8 mouse cellular contexts compared by ENCODE assay signal in genomic region chr16:44175001-44175400, GRCm38 (mm10). TPM values are rescaled to one million over a fixed set of nuclear protein-coding genes. Genes with fewer than 3 reads are reported as not detected.
A peak's percentile ranks its signal among the peaks of the same experiment; 100 is the strongest.
DNase-seq lines count a peak whose midpoint lies in the region; ATAC-seq and TF ChIP-seq lines count a peak whose summit lies in the region.

No protein-coding gene starts in this region.

- H3K4me1 ChIP-seq in hindbrain, embryonic 15.5 days (replicated peaks), result peaks cover 19% of the 10 kb centered on the region
- peaks cover 22% of the 10 kb centered on the region for H3K4me1 ChIP-seq in hindbrain, embryonic 10.5 days (replicated peaks)
- peaks cover 7% of the 10 kb centered on the region; the same call in 1 of the 2 replicates for H3K4me1 ChIP-seq in brown adipose tissue, adult 24 weeks (ENCODE audit: control insufficient read depth, insufficient read depth, insufficient read length, low read length)
- H3K4me1 ChIP-seq in intestine, embryonic 16.5 days (ENCODE audit: control insufficient read depth, insufficient read depth, low read length), result peaks cover 18% of the 10 kb centered on the region
- peaks cover 37 to 45% of the 10 kb centered on the region in 2 experiments for H3K4me1 ChIP-seq in liver, embryonic 14.5 days (replicated peaks; ENCODE audit: control insufficient read depth in 2 of 2, insufficient read depth in 2 of 2, low read length in 1 of 2)

- no peak for DNase-seq in hindbrain, embryonic 10.5 days (ENCODE audit: low spot score)
- DNase-seq in liver, embryonic 14.5 days (ENCODE audit: low read depth in 3 of 3, low spot score in 3 of 3), result no peak
- no peak for DNase-seq in left cerebral cortex, postnatal 14 days (ENCODE audit: low spot score in 2 of 2)
- no peak for DNase-seq in frontal cortex, postnatal 36 days (ENCODE audit: low spot score in 2 of 2)
- no peak for DNase-seq in embryo, embryonic 10 days (ENCODE audit: low spot score)

- H3K9ac ChIP-seq in hindbrain, embryonic 15.5 days, result no peak overlapping the region
- peak overlapping the region; percentile 45; the same call in 1 of the 2 replicates for H3K9ac ChIP-seq in intestine, embryonic 16.5 days (ENCODE audit: low read depth, low read length)
- H3K9ac ChIP-seq in liver, embryonic 14.5 days (replicated peaks), result peak overlapping the region; percentile 90

- H3K4me2 ChIP-seq in hindbrain, embryonic 15.5 days, result 0 out of 2 replicates have a peak overlapping the region, but pooled peaks have one; percentile 76
- H3K4me2 ChIP-seq in intestine, embryonic 16.5 days (ENCODE audit: low read depth, low read length), result peak overlapping the region; percentile 37
- peak overlapping the region; percentile 78 for H3K4me2 ChIP-seq in liver, embryonic 14.5 days (ENCODE audit: low read depth)

- ATAC-seq in hindbrain, embryonic 15.5 days (ENCODE audit: low FRiP score, low read depth), result no peak
- peak; percentile 6; the same call in 1 of the 2 replicates for ATAC-seq in intestine, embryonic 16.5 days
- ATAC-seq in liver, embryonic 14.5 days (ENCODE audit: insufficient read depth), result no peak

- H3K27me3 ChIP-seq in hindbrain, embryonic 15.5 days, result no peaks in the 10 kb centered on the region
- no peaks in the 10 kb centered on the region for H3K27me3 ChIP-seq in hindbrain, embryonic 10.5 days (ENCODE audit: insufficient read depth, poor library complexity, severe bottlenecking)
- no peaks in the 10 kb centered on the region for H3K27me3 ChIP-seq in intestine, embryonic 16.5 days (replicated peaks; ENCODE audit: control insufficient read depth, insufficient read depth, low read length)
- H3K27me3 ChIP-seq in liver, embryonic 14.5 days (ENCODE audit: control insufficient read depth, insufficient read depth, low read length), result no peaks in the 10 kb centered on the region

- no peaks in the 10 kb centered on the region for H3K9me3 ChIP-seq in hindbrain, embryonic 15.5 days
- H3K9me3 ChIP-seq in hindbrain, embryonic 10.5 days, result no peaks in the 10 kb centered on the region
- H3K9me3 ChIP-seq in intestine, embryonic 16.5 days (ENCODE audit: control insufficient read depth, low read length), result no peaks in the 10 kb centered on the region
- H3K9me3 ChIP-seq in liver, embryonic 14.5 days (ENCODE audit: control insufficient read depth, low read length), result no peaks in the 10 kb centered on the region

- 92% methylated on average over 1 of the region's 1 CpGs for WGBS in hindbrain, embryonic 15.5 days
- WGBS in hindbrain, embryonic 10.5 days, result 85% methylated on average over 1 of the region's 1 CpGs
- 55% methylated on average over 1 of the region's 1 CpGs for WGBS in intestine, embryonic 16.5 days
- 0% methylated on average over 1 of the region's 1 CpGs for WGBS in liver, embryonic 14.5 days (ENCODE audit: insufficient replicate concordance)

- TF ChIP-seq EP300 in liver, embryonic 14.5 days (IDR thresholded peaks at IDR 0.05; ENCODE audit: low read depth), result no peak

- H3K36me3 ChIP-seq in hindbrain, embryonic 15.5 days, result no peaks in the 10 kb centered on the region
- H3K36me3 ChIP-seq in hindbrain, embryonic 10.5 days, result peaks cover 13% of the 10 kb centered on the region; the same call in 1 of the 2 replicates
- H3K36me3 ChIP-seq in intestine, embryonic 16.5 days (ENCODE audit: control insufficient read depth, insufficient read depth, low read length), result no peaks in the 10 kb centered on the region
- peaks cover 3% of the 10 kb centered on the region; the same call in 1 of the 2 replicates for H3K36me3 ChIP-seq in liver, embryonic 14.5 days (replicated peaks; ENCODE audit: control insufficient read depth, insufficient read depth, low read depth)

- no peak for TF ChIP-seq CTCF in liver, embryonic 14.5 days (IDR thresholded peaks at IDR 0.05; ENCODE audit: low read depth)

- H3K4me3 ChIP-seq in hindbrain, embryonic 15.5 days, result no peak overlapping the region
- no peak overlapping the region for H3K4me3 ChIP-seq in hindbrain, embryonic 10.5 days
- 0 out of 2 replicates have a peak overlapping the region, but pooled peaks have one; percentile 3 for H3K4me3 ChIP-seq in brown adipose tissue, adult 24 weeks (ENCODE audit: insufficient read depth, low read depth, low read length)
- peak overlapping the region; percentile 11 for H3K4me3 ChIP-seq in intestine, embryonic 16.5 days (ENCODE audit: low read length)
- H3K4me3 ChIP-seq in liver, embryonic 14.5 days (ENCODE audit: insufficient read depth in 1 of 2, low read depth in 2 of 2, low read length in 2 of 2), result peak overlapping the region; percentile 18 to 83

- H3K27ac ChIP-seq in hindbrain, embryonic 15.5 days (replicated peaks), result no peak overlapping the region
- no peak overlapping the region for H3K27ac ChIP-seq in hindbrain, embryonic 10.5 days
- H3K27ac ChIP-seq in brown adipose tissue, adult 24 weeks (replicated peaks; ENCODE audit: low read depth, low read length), result no peak overlapping the region
- peak overlapping the region; percentile 85 for H3K27ac ChIP-seq in intestine, embryonic 16.5 days (ENCODE audit: low read length)
- peak overlapping the region; percentile 63 for H3K27ac ChIP-seq in liver, embryonic 14.5 days

- intact Hi-C loops in left cerebral cortex, postnatal 14 days (cut with DNase I), result no loop called here

RNA-seq across cellular contexts. Expression of gene Usf3, which starts 2.0 kb away (rescaled TPM):
- 2.4 and 3.0 TPM in 2 replicates for polyA plus RNA-seq in hindbrain, embryonic 15.5 days (2015; fragmentation: Nextera tagmentation; extraction: Ambion mirVana)
- polyA plus RNA-seq in hindbrain, embryonic 10.5 days (2016; fragmentation: Nextera tagmentation; extraction: Ambion mirVana), result 2.4 and 2.6 TPM in 2 replicates
- 9.3 and 21.8 TPM in 2 replicates for polyA plus RNA-seq in brown adipose tissue, adult 24 weeks (2012; ENCODE audit: insufficient read depth, insufficient read length, missing spikeins)
- 2.0 and 2.3 TPM in 2 replicates for polyA plus RNA-seq in intestine, embryonic 16.5 days (2015; fragmentation: Nextera tagmentation; extraction: Ambion mirVana)
- polyA plus RNA-seq in liver, embryonic 14.5 days (2012; rRNA removed), result 3.7 and 3.9 TPM in 2 replicates
- polyA plus RNA-seq in liver, embryonic 14.5 days (2014; fragmentation: Nextera tagmentation; extraction: Ambion mirVana), result 2.7 and 3.1 TPM in 2 replicates
- total RNA-seq in left cerebral cortex, postnatal 14 days (2021), result 10 to 100 TPM; 36.4 to 38.1 TPM

RNA-seq across cellular contexts. Expression of gene Naa50, which starts 35.4 kb away (rescaled TPM):
- polyA plus RNA-seq in hindbrain, embryonic 15.5 days (2015; fragmentation: Nextera tagmentation; extraction: Ambion mirVana), result 62.4 and 64.9 TPM in 2 replicates
- polyA plus RNA-seq in hindbrain, embryonic 10.5 days (2016; fragmentation: Nextera tagmentation; extraction: Ambion mirVana), result 78.0 and 123 TPM in 2 replicates
- 48.8 and 61.1 TPM in 2 replicates for polyA plus RNA-seq in brown adipose tissue, adult 24 weeks (2012; ENCODE audit: insufficient read depth, insufficient read length, missing spikeins)
- 76.3 and 82.6 TPM in 2 replicates for polyA plus RNA-seq in intestine, embryonic 16.5 days (2015; fragmentation: Nextera tagmentation; extraction: Ambion mirVana)
- polyA plus RNA-seq in liver, embryonic 14.5 days (2012; rRNA removed), result 11.3 and 19.1 TPM in 2 replicates
- 39.0 and 40.6 TPM in 2 replicates for polyA plus RNA-seq in liver, embryonic 14.5 days (2014; fragmentation: Nextera tagmentation; extraction: Ambion mirVana)
- total RNA-seq in left cerebral cortex, postnatal 14 days (2021), result 10 to 100 TPM; 52.4 to 52.8 TPM

RNA-seq across cellular contexts. Expression of gene Atp6v1a, which starts 35.5 kb away (rescaled TPM):
- 129 and 131 TPM in 2 replicates for polyA plus RNA-seq in hindbrain, embryonic 15.5 days (2015; fragmentation: Nextera tagmentation; extraction: Ambion mirVana)
- polyA plus RNA-seq in hindbrain, embryonic 10.5 days (2016; fragmentation: Nextera tagmentation; extraction: Ambion mirVana), result 43.3 and 47.6 TPM in 2 replicates
- polyA plus RNA-seq in brown adipose tissue, adult 24 weeks (2012; ENCODE audit: insufficient read depth, insufficient read length, missing spikeins), result 55.9 and 66.0 TPM in 2 replicates
- polyA plus RNA-seq in intestine, embryonic 16.5 days (2015; fragmentation: Nextera tagmentation; extraction: Ambion mirVana), result 73.0 and 85.2 TPM in 2 replicates
- 8.6 and 11.9 TPM in 2 replicates for polyA plus RNA-seq in liver, embryonic 14.5 days (2012; rRNA removed)
- 28.1 and 28.8 TPM in 2 replicates for polyA plus RNA-seq in liver, embryonic 14.5 days (2014; fragmentation: Nextera tagmentation; extraction: Ambion mirVana)
- 100 to 1,000 TPM; 437 to 445 TPM for total RNA-seq in left cerebral cortex, postnatal 14 days (2021)

Comparison
In these comparisons a context has a peak if more than half of its experiments do, and no peak if none do; other contexts are left out.
1. H3K27ac ChIP-seq: peak in intestine, embryonic 16.5 days (single experiment) and liver, embryonic 14.5 days (single experiment); none in hindbrain, embryonic 15.5 days (single experiment), hindbrain, embryonic 10.5 days (single experiment) and brown adipose tissue, adult 24 weeks (single experiment).
2. H3K4me3 ChIP-seq: peak in brown adipose tissue, adult 24 weeks (single experiment), intestine, embryonic 16.5 days (single experiment) and liver, embryonic 14.5 days (2 of 2); none in hindbrain, embryonic 15.5 days (single experiment) and hindbrain, embryonic 10.5 days (single experiment).
3. Peak in every context shown above with its lines, with median percentiles within 50 percentile points of each other: H3K4me2 ChIP-seq.